Mouse (Mus musculus) cerebellum, adult 11 months (tissue): Measurements from ENCODE around the gene Aoc2.
"Not testable (repeated sequence)": the region's sequence is repeated elsewhere in the genome, so short reads cannot be mapped to it uniquely, and the experiment has no call there.

Experiments
- DNase-seq: peaks from one replicate; pipeline ENCODE4 v3.0.0; 2022

Aoc2 gene

GRCm38 (mm10) chr11:101315665-101316500, 9.0 kb upstream of the Aoc2 start, which contains the start of gene Psme3:
Gene Psme3, plus strand, starts transcription at chr11:101316213.
- peak; percentile 89 for DNase-seq

GRCm38 (mm10) chr11:101316501-101316917, 8.4 kb upstream of the Aoc2 start:
- no peak for DNase-seq

- peak; percentile 44 for DNase-seq
Measured at GRCm38 (mm10) chr11:101323609-101324008, 1.3 kb upstream of the Aoc2 start.

GRCm38 (mm10) chr11:101325201-101325600, 338 bp downstream of the Aoc2 start:
- not testable (repeated sequence) for DNase-seq

GRCm38 (mm10) chr11:101326147-101326546, 1.3 kb downstream of the Aoc2 start:
- no peak for DNase-seq

GRCm38 (mm10) chr11:101327311-101327710, 2.4 kb downstream of the Aoc2 start:
- no peak for DNase-seq

GRCm38 (mm10) chr11:101328941-101329635, 4.2 kb downstream of the Aoc2 start:
- DNase-seq = no peak

GRCm38 (mm10) chr11:101330371-101330924, 5.6 kb downstream of the Aoc2 start, which contains the start of gene Aoc3:
Gene Aoc3, plus strand, starts transcription at chr11:101330605.
- DNase-seq = no peak

- DNase-seq = not testable (repeated sequence)
Measured at GRCm38 (mm10) chr11:101330961-101331360, 6.1 kb downstream of the Aoc2 start.

- no peak for DNase-seq
Measured at GRCm38 (mm10) chr11:101332537-101332936, 7.7 kb downstream of the Aoc2 start.

- no peak for DNase-seq
Measured at GRCm38 (mm10) chr11:101334023-101334422, 9.2 kb downstream of the Aoc2 start.

- no peak for DNase-seq
Measured at GRCm38 (mm10) chr11:101334516-101334915, 9.7 kb downstream of the Aoc2 start.

- DNase-seq = no peak
Measured at GRCm38 (mm10) chr11:101335685-101336084, 10.8 kb downstream of the Aoc2 start.

GRCm38 (mm10) chr11:101338123-101338760, 13.4 kb downstream of the Aoc2 start:
- DNase-seq = no peak

- DNase-seq = no peak
Measured at GRCm38 (mm10) chr11:101347083-101347775, 22.4 kb downstream of the Aoc2 start.

- DNase-seq = no peak
Measured at GRCm38 (mm10) chr11:101348774-101349173, 23.9 kb downstream of the Aoc2 start.

- no peak for DNase-seq
Measured at GRCm38 (mm10) chr11:101349216-101349615, 24.4 kb downstream of the Aoc2 start.

GRCm38 (mm10) chr11:101351100-101351720, 26.3 kb downstream of the Aoc2 start:
- no peak for DNase-seq

GRCm38 (mm10) chr11:101351721-101352111, 26.9 kb downstream of the Aoc2 start:
- no peak for DNase-seq

GRCm38 (mm10) chr11:101353436-101353835, 28.6 kb downstream of the Aoc2 start:
- DNase-seq = no peak

- no peak for DNase-seq
Measured at GRCm38 (mm10) chr11:101354438-101355010, 29.7 kb downstream of the Aoc2 start.

- DNase-seq = no peak
Measured at GRCm38 (mm10) chr11:101355916-101356315, 31.1 kb downstream of the Aoc2 start.
